ENCODE assay signal across 12 mouse cellular contexts in the genomic region with DNA sequence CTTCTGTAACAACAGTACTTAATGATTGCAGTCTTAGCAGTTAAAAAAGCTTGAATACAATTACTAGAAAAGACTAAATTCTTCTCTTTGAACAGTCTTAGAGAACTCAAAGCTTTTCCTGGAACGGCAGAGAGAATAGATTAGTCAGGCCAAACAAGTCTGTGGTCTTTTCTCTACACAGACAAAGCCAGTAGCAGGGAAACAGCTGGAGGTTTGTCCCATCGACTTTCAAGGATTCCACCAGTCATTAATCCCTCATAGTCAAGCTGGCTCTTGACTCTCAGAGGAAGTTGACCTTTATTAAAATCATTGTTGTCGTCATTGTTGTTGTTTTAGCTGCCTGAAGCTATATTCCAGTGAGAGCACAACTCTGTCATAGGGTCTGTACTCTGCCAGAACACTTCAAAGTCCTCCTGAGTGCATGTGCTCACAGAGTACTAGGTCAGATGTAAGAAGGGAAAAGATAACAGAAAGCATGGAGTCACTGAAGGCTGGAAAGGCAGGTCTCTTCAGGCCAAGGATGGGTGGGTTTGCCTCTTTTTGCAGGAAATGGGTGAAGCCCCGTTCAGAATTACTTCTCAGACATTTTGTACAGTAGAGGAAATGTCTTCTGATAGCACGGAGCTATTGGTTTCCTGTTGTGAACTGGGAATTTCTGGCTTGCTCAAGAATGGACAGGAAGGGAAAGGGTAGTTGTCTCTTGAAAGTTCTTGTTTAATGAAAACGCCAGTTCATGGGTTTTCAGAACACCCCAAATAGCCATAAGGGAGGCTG. TPM values are rescaled to one million over a fixed set of nuclear protein-coding genes. Genes with fewer than 3 reads are reported as not detected.
DNase-seq lines count a peak whose midpoint lies in the region; ATAC-seq lines count a peak whose summit lies in the region.
"Had no signal": no experiment of that assay in that cellular context is flagged by ENCODE, and none has a peak within 500 bp of the region (broad histone marks: within the 10 kb centered on the region; RNA-seq: fewer than 3 reads in every experiment).

No protein-coding gene starts in this region.

- no peaks in the 10 kb centered on the region for H3K27me3 ChIP-seq in intestine, embryonic 14.5 days (replicated peaks; ENCODE audit: control insufficient read depth, insufficient read depth, low read length)
- H3K27me3 ChIP-seq in intestine, embryonic 16.5 days (replicated peaks; ENCODE audit: control insufficient read depth, insufficient read depth, low read length) = no peaks in the 10 kb centered on the region
- no peaks in the 10 kb centered on the region for H3K27me3 ChIP-seq in lung, embryonic 15.5 days

- no peaks in the 10 kb centered on the region for H3K36me3 ChIP-seq in intestine, embryonic 14.5 days (ENCODE audit: control insufficient read depth, insufficient read depth, low read length)
- no peaks in the 10 kb centered on the region for H3K36me3 ChIP-seq in intestine, embryonic 16.5 days (ENCODE audit: control insufficient read depth, insufficient read depth, low read length)
- H3K36me3 ChIP-seq in lung, embryonic 15.5 days = no peaks in the 10 kb centered on the region

- DNase-seq in intestine, embryonic 14.5 days (ENCODE audit: low spot score) = no peak
- DNase-seq in lung, postnatal 25 days (ENCODE audit: low spot score) = no peak
- DNase-seq in heart, postnatal 10 days = peak; percentile 26 to 30
- DNase-seq in urinary bladder, postnatal 10 days (ENCODE audit: low spot score) = no peak
- DNase-seq: cerebellum, adult 9-10 months; thymus, postnatal 25 days had no signal

- H3K9ac ChIP-seq in intestine, embryonic 14.5 days (ENCODE audit: low read length) = no peak overlapping the region
- H3K9ac ChIP-seq in intestine, embryonic 16.5 days (ENCODE audit: low read depth, low read length) = no peak overlapping the region
- H3K9ac ChIP-seq in lung, embryonic 15.5 days = no peak overlapping the region

- H3K27ac ChIP-seq in intestine, embryonic 14.5 days (ENCODE audit: low read depth) = peak overlapping the region; percentile 22; the same call in 1 of the 2 replicates
- no peak overlapping the region; the same call in 1 of the 2 replicates for H3K27ac ChIP-seq in intestine, embryonic 16.5 days (ENCODE audit: low read length)
- H3K27ac ChIP-seq in lung, embryonic 15.5 days = peak overlapping the region; percentile 57
- peak overlapping the region; percentile 45 for H3K27ac ChIP-seq in brown adipose tissue, adult 24 weeks (replicated peaks; ENCODE audit: low read depth, low read length)

- H3K9me3 ChIP-seq in intestine, embryonic 14.5 days (ENCODE audit: control insufficient read depth, low read length) = no peaks in the 10 kb centered on the region
- H3K9me3 ChIP-seq in intestine, embryonic 16.5 days (ENCODE audit: control insufficient read depth, low read length) = no peaks in the 10 kb centered on the region
- H3K9me3 ChIP-seq in lung, embryonic 15.5 days = no peaks in the 10 kb centered on the region

- no peak overlapping the region for H3K4me3 ChIP-seq in intestine, embryonic 14.5 days (ENCODE audit: low read depth, low read length)
- no peak overlapping the region for H3K4me3 ChIP-seq in intestine, embryonic 16.5 days (ENCODE audit: low read length)
- no peak overlapping the region for H3K4me3 ChIP-seq in lung, embryonic 15.5 days
- H3K4me3 ChIP-seq in brown adipose tissue, adult 24 weeks (ENCODE audit: insufficient read depth, low read depth, low read length) = no peak overlapping the region

- H3K4me1 ChIP-seq in intestine, embryonic 14.5 days (replicated peaks; ENCODE audit: control insufficient read depth, insufficient read depth, low read length) = peaks cover 17% of the 10 kb centered on the region
- H3K4me1 ChIP-seq in intestine, embryonic 16.5 days (ENCODE audit: control insufficient read depth, insufficient read depth, low read length) = peaks cover 17% of the 10 kb centered on the region
- H3K4me1 ChIP-seq in lung, embryonic 15.5 days = peaks cover 25% of the 10 kb centered on the region
- peaks cover 13% of the 10 kb centered on the region for H3K4me1 ChIP-seq in brown adipose tissue, adult 24 weeks (ENCODE audit: control insufficient read depth, insufficient read depth, insufficient read length, low read length)

- ATAC-seq in intestine, embryonic 14.5 days (replicated peaks; ENCODE audit: low FRiP score, low TSS enrichment, low read depth) = no peak
- no peak for ATAC-seq in intestine, embryonic 16.5 days
- ATAC-seq in lung, embryonic 15.5 days (ENCODE audit: borderline replicate concordance, extremely low read depth, low FRiP score, low TSS enrichment) = no peak
- ATAC-seq: inflammation-experienced regulatory T-cells, adult 6 months had no signal

- intact Hi-C loops in heart, postnatal 10 days (cut with DNase I) = no loop called here

- WGBS in intestine, embryonic 14.5 days = 56% methylated on average over 6 of the region's 6 CpGs
- 52% methylated on average over 6 of the region's 6 CpGs for WGBS in intestine, embryonic 16.5 days
- WGBS in lung, embryonic 15.5 days = 36% methylated on average over 6 of the region's 6 CpGs

- H3K4me2 ChIP-seq in intestine, embryonic 14.5 days (ENCODE audit: low read length) = no peak overlapping the region
- H3K4me2 ChIP-seq in intestine, embryonic 16.5 days (ENCODE audit: low read depth, low read length) = no peak overlapping the region
- no peak overlapping the region for H3K4me2 ChIP-seq in lung, embryonic 15.5 days

RNA-seq across cellular contexts. Expression of a gene that starts 41.4 kb away (rescaled TPM):
- 13.0 and 17.0 TPM in 2 replicates for polyA plus RNA-seq in intestine, embryonic 14.5 days (2014; fragmentation: Nextera tagmentation; extraction: Ambion mirVana)
- polyA plus RNA-seq in intestine, embryonic 16.5 days (2015; fragmentation: Nextera tagmentation; extraction: Ambion mirVana) = 5.8 and 7.0 TPM in 2 replicates
- 17.6 and 19.8 TPM in 2 replicates for polyA plus RNA-seq in lung, embryonic 15.5 days (2015; fragmentation: Nextera tagmentation; extraction: Ambion mirVana)
- polyA plus RNA-seq in brown adipose tissue, adult 24 weeks (2012; ENCODE audit: insufficient read depth, insufficient read length, missing spikeins) = 6.5 and 8.8 TPM in 2 replicates
- 10 to 100 TPM; 21.7 to 23.3 TPM for total RNA-seq in heart, postnatal 10 days (2021)

RNA-seq across cellular contexts. Expression of a gene that starts 41.6 kb away (rescaled TPM):
- polyA plus RNA-seq in intestine, embryonic 14.5 days (2014; fragmentation: Nextera tagmentation; extraction: Ambion mirVana) = 84.5 and 96.8 TPM in 2 replicates
- polyA plus RNA-seq in intestine, embryonic 16.5 days (2015; fragmentation: Nextera tagmentation; extraction: Ambion mirVana) = 73.1 and 83.0 TPM in 2 replicates
- 135 and 136 TPM in 2 replicates for polyA plus RNA-seq in lung, embryonic 15.5 days (2015; fragmentation: Nextera tagmentation; extraction: Ambion mirVana)
- 19.9 and 33.7 TPM in 2 replicates for polyA plus RNA-seq in brown adipose tissue, adult 24 weeks (2012; ENCODE audit: insufficient read depth, insufficient read length, missing spikeins)
- 10 to 100 TPM; 48.7 to 53.7 TPM for total RNA-seq in heart, postnatal 10 days (2021)

RNA-seq across cellular contexts. Expression of a gene that starts 48.0 kb away (rescaled TPM):
- 0.17 and 0.45 TPM in 2 replicates for polyA plus RNA-seq in intestine, embryonic 14.5 days (2014; fragmentation: Nextera tagmentation; extraction: Ambion mirVana)
- 0.13 TPM in 1 of 2 replicates, not detected in the other for polyA plus RNA-seq in intestine, embryonic 16.5 days (2015; fragmentation: Nextera tagmentation; extraction: Ambion mirVana)
- polyA plus RNA-seq in lung, embryonic 15.5 days (2015; fragmentation: Nextera tagmentation; extraction: Ambion mirVana) = 3.1 and 3.2 TPM in 2 replicates
- polyA plus RNA-seq in brown adipose tissue, adult 24 weeks (2012; ENCODE audit: insufficient read depth, insufficient read length, missing spikeins) = 1.1 and 1.4 TPM in 2 replicates
- not detected for total RNA-seq in heart, postnatal 10 days (2021)
- total RNA-seq: granulocyte monocyte progenitor cell, adult 5-6 weeks; megakaryocyte progenitor cell, adult 5-6 weeks had no signal
- polyA plus RNA-seq: inflammation-experienced regulatory T-cells, adult 6 months had no signal

Comparison
In these comparisons a context has a peak if more than half of its experiments do, and no peak if none do; other contexts are left out.
1. DNase-seq: peak in heart, postnatal 10 days (2 of 2); none in intestine, embryonic 14.5 days (single experiment), lung, postnatal 25 days (single experiment) and urinary bladder, postnatal 10 days (single experiment).